Mouse (Mus musculus): ENCODE measurements around the gene Prnd.

Prnd gene

DNA sequence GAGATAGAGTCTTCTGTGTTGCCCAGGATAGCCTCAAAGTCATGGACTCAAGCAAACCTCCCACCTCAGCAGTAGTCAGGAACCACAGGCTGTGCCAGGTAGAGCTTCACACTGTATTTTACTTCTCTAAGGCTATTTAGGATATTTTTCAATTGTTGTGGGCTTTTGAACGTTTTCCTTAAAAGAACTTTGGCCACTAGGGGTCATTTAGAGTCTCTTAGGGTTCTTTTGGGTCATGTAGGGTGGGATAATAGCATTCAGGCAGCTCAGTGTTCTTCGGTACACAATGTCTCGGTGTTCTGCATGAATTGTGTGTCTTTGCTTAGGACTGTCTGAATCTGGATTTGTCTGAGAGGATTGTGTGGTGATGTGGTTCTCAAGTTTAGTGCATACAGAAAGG lies 37.3 kb downstream of the Prnd start:
- DNase-seq: no peak

DNA sequence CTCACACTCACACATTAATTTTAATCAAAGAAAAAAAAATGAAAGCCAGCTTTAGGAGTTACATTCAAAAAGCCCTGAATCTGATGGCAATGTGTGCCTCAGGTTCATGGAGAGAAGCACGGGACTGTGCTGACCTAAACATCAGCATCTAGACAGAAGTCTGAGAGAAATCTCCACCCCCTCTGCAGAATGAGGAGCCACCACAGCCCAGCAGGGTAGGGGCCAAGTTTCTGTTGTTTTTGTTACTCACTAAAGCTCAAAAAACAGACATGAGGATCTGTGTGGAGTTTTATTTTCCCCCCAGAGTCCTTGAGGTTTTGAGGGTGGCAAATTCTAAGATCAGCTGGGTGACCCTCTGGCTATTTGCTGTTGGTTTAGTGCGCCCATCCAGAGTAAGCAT lies 37.9 kb downstream of the Prnd start:
- no peak for DNase-seq

DNA sequence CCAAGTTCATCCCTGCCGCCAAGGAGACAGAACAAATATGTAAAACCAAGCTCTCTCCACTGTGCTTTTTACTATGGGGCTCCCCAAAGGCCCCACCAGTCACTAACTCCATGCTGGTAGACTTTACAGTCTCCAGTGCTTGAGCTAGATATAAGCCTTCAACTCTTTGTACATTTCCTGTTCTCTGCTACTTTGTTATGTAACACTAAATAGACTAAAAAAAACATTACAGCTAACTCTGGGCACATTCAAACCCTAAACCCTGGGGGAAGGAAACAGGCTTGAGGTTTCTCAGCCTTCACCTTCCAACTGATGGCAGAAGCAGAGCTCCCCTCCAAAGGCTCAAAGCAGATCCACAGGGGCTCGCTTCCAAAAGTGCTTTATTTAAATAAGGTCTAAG lies 41.8 kb downstream of the Prnd start:
- no peak for DNase-seq

DNA sequence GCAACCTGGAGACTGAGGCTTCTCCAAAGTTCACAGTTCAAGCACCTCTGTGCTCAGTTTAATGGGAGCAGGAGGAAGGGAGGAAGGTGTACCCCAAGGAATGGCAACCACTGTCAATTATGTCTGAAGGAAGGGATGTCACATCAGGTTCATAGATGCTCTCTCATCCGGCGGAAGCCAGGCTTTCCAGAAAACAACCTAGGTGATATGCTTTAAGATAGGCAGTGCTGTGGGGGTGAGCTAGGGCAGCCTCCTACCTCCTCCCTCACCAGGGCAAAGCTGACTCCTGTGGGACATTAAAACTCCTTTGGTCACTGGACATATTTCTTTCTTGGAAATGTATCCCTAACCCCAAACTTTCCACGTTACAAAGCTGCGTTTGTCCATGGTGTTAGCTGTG lies 42.5 kb downstream of the Prnd start:
- DNase-seq: no peak

DNA sequence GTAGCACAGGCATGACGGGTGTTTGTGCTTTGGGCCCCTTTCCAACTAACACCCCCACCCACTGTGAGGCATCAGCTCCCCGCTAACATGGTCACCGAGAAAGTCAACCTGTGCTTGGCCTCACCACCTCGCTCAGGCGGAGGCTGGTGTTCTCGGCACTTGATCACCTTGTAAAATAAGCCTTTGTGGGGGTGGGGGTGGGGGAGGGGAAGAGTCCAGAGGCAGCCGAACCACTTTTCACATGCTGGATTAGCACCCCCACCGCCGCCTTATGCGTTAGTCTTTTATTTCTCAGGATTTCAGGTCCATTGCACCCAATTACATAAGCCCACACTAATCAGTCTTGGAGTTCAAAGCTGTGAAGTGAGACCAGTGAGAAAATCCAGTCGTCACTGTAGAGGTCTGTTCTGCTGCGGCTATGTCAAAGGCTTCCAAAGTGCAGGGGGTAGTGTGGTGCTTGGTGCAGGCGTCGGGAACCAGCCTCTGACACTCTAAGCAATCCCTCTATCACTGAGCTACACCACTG lies 43.0 kb downstream of the Prnd start:
- peak in 1 of 2 experiments; percentile 22 for DNase-seq

DNA sequence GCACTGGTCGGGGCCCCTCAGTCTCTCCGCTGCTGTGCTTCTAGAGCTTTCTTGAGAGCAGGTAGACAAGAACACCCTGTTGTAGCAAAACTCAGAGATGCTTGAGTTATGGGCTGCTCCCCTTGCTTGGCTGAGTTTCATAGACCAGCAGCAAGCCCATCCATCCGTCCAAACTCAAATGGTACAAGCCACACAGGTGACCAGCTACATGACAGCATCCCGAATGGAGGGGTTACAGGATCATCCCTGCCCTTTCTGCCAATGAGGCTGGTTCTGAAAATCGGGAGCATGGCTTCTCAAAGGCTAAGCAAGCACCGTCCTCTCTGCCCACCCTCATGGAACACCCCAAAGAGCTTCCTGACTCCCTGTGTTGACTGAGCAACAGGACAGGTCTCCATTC lies 44.3 kb downstream of the Prnd start:
- no peak for DNase-seq

DNA sequence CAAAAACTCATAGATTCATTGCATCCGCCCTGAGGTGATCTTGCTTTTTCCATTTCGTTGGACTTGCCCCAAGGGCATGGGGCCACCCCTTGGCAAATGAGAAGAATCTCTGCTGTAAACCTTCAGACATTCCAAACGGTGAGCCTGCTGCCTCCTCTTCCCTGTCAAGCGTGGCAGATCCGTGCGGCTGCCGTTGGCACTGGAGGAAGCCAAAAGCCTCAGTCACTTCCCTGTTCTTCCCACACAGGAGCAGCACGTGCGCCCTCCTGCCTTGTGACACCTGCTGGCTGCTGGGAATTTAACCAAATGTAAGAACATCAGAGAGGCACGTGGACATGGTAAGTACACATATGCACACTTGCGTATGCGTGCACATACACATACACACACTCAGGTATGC lies 45.1 kb downstream of the Prnd start:
- peak; percentile 67 to 71 for DNase-seq

DNA sequence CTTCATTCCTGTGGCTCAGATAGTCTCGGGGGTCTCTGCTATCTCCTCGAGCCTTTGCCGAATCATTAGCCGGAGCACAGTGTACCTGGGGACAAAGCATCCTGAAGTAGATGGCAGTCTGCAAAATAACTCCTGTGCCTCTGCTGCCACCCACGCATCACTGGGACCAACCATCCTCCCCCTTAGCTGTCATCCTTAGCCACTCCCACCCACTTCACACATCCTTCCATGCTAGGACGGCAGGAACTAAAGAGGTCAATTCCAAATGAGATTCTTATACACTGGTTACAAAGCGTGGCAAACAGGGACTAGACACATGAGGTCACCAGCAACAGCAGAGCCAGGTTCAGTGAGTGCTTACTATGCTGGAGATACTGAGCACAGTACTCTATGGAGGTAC lies 45.7 kb downstream of the Prnd start:
- DNase-seq: no peak

DNA sequence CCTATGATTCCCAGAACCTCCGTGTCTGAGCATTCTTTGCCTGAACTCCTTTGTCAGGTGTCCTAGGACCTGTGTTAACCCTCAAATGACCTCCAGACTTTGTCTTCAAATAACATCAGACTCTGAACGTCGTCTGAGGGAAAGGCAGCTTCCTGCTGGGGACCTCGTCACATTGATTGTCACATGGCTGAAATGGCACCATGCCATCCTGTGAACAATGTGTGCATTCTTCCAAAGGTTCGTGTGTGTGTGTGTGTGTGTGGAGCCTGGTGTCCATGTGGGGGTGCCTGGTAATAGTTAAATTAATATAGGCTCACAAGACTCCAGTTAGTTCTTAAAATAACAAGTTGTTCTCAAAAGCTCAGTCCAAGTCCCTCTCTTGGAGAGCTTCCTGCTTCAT lies 46.7 kb downstream of the Prnd start:
- DNase-seq: no peak

DNA sequence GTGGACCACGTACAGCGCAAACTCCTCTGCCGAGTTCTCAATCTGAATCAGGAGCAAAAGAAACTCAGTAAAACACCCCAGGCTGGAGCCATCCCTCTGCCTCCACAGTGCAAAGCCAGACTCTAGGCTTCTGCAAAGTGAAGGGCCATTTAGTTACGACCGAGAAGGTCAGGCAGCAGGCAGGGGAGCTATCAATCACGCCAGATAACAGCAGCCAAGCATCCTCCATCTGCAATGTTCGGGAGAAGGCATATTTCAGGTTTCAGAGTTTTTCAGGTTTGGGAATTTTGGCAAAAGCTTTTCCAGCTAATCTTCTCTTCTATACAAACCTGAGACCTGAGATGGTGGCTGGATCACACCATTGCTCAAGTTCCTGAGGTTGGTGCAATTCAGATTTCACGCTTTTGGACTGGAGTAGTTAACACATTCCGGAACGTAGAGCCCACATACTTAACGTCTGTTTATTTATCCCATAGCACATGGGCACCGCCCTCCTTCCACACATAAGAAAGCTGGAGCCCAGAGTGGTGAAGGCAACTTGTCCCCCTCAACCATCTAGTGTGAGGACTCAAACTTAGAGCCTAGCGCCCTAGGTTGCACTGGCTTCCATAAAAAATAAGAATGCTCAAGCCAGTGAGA lies 51.2 kb downstream of the Prnd start:
- no peak for DNase-seq

DNA sequence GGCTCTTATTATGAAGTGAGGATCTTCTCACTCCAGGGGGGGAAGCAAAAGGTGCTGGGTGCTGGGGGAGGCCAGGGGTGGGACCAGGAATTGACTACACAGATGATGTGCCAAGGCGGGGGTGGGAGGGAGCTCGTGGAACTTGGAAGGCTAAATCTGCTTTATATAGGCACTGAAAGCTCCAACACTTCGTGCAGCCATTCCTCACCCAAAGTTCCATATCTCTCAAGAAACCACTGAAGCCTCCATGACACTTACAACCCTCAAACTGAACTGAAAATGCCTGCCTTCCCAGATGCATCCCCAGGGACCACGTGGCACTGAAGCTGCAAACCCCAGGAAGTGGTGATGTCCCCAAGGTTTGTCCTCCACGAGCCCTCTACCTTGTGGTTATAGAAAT lies 53.3 kb downstream of the Prnd start:
- DNase-seq: no peak

DNA sequence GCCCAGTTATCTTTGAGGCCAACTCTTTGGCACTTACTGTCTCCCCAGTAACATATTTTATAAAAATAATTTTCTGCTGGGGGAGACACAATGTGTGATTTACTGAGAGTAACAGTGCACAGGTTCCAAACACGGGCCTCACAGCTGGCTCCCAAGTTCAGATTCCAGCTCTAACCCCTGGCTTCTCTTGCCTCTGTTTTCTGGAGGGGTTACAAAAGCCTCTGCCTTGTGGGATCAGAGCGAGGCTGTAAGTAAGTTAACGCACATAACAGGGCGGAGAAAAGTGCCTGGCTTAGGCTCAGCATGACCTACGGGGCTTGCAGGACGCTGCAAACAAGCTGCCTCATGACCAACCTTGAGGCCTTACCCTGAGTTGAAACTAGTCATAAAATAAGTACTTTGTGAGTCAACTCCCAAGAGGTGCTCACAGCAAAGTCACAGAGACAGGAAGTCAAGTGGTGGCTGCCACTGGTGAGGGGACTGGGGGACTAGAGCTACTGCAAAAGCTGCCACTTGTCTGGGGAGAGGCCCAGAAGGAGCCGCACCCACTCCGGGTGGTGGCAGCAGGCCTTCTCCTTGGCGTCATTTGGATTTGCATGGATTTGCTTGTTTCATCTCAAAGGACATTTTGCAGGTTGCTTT lies 54.0 kb downstream of the Prnd start:
- DNase-seq: no peak

DNA sequence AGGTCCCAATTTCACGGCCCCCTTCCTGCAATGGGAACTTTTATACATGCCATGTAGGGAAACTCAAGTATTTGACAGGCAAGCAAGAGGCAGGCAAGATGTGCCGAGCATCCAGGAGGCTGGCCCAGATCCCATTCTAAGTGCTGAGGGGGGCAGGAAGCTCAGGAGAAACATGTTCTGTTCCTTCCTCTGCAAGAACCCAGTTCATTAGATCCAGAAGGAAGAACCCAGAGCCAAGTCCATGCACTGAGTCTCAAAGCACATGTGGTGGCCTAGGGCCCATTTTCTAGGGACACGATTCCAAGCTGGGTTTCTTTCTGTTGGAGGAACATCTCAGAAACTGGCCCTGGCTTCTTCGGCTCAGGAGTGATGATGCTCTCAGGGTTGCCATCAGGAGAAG lies 54.8 kb downstream of the Prnd start:
- no peak for DNase-seq

Data from cerebellum, postnatal 25 days (tissue).